Mouse (Mus musculus) heart, embryonic 14.5 days (tissue): ENCODE results near the gene 9230102O04Rik. TPM values are rescaled to one million over a fixed set of nuclear protein-coding genes. Genes with fewer than 3 reads are reported as not detected.

Experiments used
- ATAC-seq: fragments of 200-750 bp; cut with Nextera tagmentation; 2 replicates; pipeline ENCODE4 v1.8.0; 2017; ENCODE audit warnings: low read depth, moderate TSS enrichment; ENCODE audit not compliant: insufficient number of reproducible peaks, insufficient read depth, low FRiP score
- H3K27ac ChIP-seq, 2 experiments: fragments of 200-500 bp in 1 of 2; fragments of 300-500 bp in 1 of 2; sonication (generic) in 1 of 2; replicated peaks in 1 of 2; 2 replicates each; pipeline ENCODE4 v1.5.1; 2012 to 2014; ENCODE audit warnings: low read depth in 2 of 2, low read length in 2 of 2, control low read depth in 1 of 2, mild to moderate bottlenecking in 1 of 2, mixed read lengths in 1 of 2; ENCODE audit not compliant: control insufficient read depth in 1 of 2, insufficient read depth in 1 of 2
- H3K27me3 ChIP-seq: fragments of 300-500 bp; sonication (generic); 2 replicates; pipeline ENCODE4 v1.6.1; 2014; ENCODE audit warnings: mild to moderate bottlenecking, low read length, control low read depth; ENCODE audit not compliant: control insufficient read depth, insufficient read depth
- H3K36me3 ChIP-seq: fragments of 300-500 bp; sonication (generic); 2 replicates; pipeline ENCODE4 v1.6.1; 2014; ENCODE audit warnings: mild to moderate bottlenecking, control low read depth, low read length, mixed read lengths; ENCODE audit not compliant: control insufficient read depth, insufficient read depth
- H3K4me1 ChIP-seq, 2 experiments: fragments of 200-500 bp in 1 of 2; fragments of 300-500 bp in 1 of 2; sonication (generic) in 1 of 2; 2 replicates each; pipeline ENCODE4 v1.6.1; 2012 to 2014; ENCODE audit warnings: low read length in 2 of 2, control low read depth in 1 of 2, mixed read lengths in 1 of 2; ENCODE audit not compliant: control insufficient read depth in 2 of 2, insufficient read depth in 2 of 2
- H3K4me2 ChIP-seq: fragments of 300-500 bp; sonication (generic); 2 replicates; pipeline ENCODE4 v1.6.1; 2014; ENCODE audit warnings: mild to moderate bottlenecking, low read length
- H3K4me3 ChIP-seq, 2 experiments: fragments of 200-500 bp in 1 of 2; fragments of 300-500 bp in 1 of 2; sonication (generic) in 1 of 2; 2 replicates each; pipeline ENCODE4 v1.5.1; 2012 to 2014; ENCODE audit warnings: low read length in 2 of 2, mild to moderate bottlenecking in 2 of 2, control low read depth in 1 of 2, low read depth in 1 of 2, moderate library complexity in 1 of 2; ENCODE audit not compliant: control insufficient read depth in 1 of 2, insufficient read depth in 1 of 2
- H3K9ac ChIP-seq: fragments of 300-500 bp; sonication (generic); 2 replicates; pipeline ENCODE4 v1.6.1; 2014; ENCODE audit warnings: mild to moderate bottlenecking, low read length
- H3K9me3 ChIP-seq: fragments of 300-500 bp; sonication (generic); 2 replicates; pipeline ENCODE4 v1.6.1; 2016; ENCODE audit warnings: low read length, control low read depth; ENCODE audit not compliant: control insufficient read depth
- WGBS: fragments of 180-500 bp; shearing (Covaris S2); extraction: QIAGEN DNeasy Blood & Tissue Kit; methylation state at CpG from one replicate; pipeline ENCODE4 v1.1.7; 2014; 5-methylcytosine and 5-hydroxymethylcytosine counted together
- polyA plus RNA-seq: library from polyadenylated mRNA; unstranded; fragments of >200 nt; fragmentation: Nextera tagmentation; extraction: Ambion mirVana; gene quantifications from 2 replicates; pipeline ENCODE4 v1.2.1, GENCODE M21; 2014

Gene 9230102O04Rik
- polyA plus RNA-seq, 1 experiment from 2014 or later = not detected

DNA sequence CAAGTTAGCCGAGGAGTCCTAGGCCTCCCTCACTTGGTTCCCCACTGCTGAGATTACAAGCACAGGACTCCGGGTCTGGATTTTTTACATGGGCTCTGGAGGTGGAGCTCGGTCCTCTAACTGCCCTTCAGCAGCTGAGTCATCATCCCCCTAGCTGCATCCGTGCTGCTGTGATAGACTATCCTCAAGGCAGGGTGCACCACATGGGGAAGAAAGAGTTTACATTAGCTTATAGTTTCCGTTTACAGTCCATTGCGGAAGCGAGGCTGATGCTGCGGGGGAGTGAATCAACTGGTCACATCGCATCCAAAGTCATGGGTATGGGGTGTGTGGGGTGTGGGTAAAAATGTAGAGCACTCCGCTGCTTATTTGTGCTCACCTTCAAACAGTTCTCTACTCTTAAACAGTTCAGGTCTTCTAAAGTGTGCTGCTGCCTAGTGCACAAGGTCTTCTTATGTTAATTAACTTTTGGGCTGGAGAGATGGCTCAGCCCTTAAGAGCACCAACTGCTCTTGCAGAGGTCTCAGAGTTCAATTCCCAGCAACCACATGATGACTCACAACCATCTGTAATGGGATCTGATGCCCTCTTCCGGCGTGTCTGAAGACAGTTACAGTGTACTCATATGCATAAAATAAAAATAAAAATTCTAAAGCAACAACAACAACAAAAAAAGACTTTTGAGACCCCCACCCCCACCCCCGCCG is 14.7 kb upstream of the 9230102O04Rik start:
- Histone ChIP-seq H3K9me3 (no peaks in the 10 kb centered on the region), H3K27ac (no peak overlapping the region), H3K4me1 (peaks cover 4 to 6% of the 10 kb centered on the region in 2 experiments; a peak in 2 of 4 replicates), H3K4me2 (no peak overlapping the region), H3K36me3 (no peaks in the 10 kb centered on the region), H3K27me3 (peaks cover 5% of the 10 kb centered on the region), H3K4me3 (no peak overlapping the region), H3K9ac (no peak overlapping the region)
- WGBS = 45% methylated on average over 14 of the region's 14 CpGs
- no peak for ATAC-seq

- ATAC-seq = no peak
Observed at GRCm38 (mm10) chr2:9897846-9898245, 8.5 kb upstream of the 9230102O04Rik start.

GRCm38 (mm10) chr2:9896097-9896770 is 6.9 kb upstream of the 9230102O04Rik start:
- no peak overlapping the region for H3K9ac ChIP-seq
- H3K27me3 ChIP-seq = peaks cover 78% of the 10 kb centered on the region
- peak overlapping the region; percentile 44 for H3K4me2 ChIP-seq
- ATAC-seq = no peak
- no peaks in the 10 kb centered on the region for H3K9me3 ChIP-seq
- H3K4me3 ChIP-seq = peak overlapping the region; percentile 8 to 26
- WGBS = 3% methylated on average over 22 of the region's 22 CpGs
- H3K27ac ChIP-seq = no peak overlapping the region
- H3K36me3 ChIP-seq = no peaks in the 10 kb centered on the region
- peaks cover 0 to 3% of the 10 kb centered on the region in 2 experiments; a peak in 2 of 4 replicates for H3K4me1 ChIP-seq

More at GRCm38 (mm10) chr2:9897846-9898245, 8.5 kb upstream of the 9230102O04Rik start:
- Histone ChIP-seq H3K27ac (no peak overlapping the region), H3K9me3 (no peaks in the 10 kb centered on the region), H3K27me3 (peaks cover 65% of the 10 kb centered on the region), H3K36me3 (no peaks in the 10 kb centered on the region), H3K4me1 (peaks cover 0 to 3% of the 10 kb centered on the region in 2 experiments; a peak in 2 of 4 replicates), H3K4me3 (no peak overlapping the region), H3K4me2 (no peak overlapping the region), H3K9ac (no peak overlapping the region)
- WGBS = 25% methylated on average over 8 of the region's 8 CpGs

DNA sequence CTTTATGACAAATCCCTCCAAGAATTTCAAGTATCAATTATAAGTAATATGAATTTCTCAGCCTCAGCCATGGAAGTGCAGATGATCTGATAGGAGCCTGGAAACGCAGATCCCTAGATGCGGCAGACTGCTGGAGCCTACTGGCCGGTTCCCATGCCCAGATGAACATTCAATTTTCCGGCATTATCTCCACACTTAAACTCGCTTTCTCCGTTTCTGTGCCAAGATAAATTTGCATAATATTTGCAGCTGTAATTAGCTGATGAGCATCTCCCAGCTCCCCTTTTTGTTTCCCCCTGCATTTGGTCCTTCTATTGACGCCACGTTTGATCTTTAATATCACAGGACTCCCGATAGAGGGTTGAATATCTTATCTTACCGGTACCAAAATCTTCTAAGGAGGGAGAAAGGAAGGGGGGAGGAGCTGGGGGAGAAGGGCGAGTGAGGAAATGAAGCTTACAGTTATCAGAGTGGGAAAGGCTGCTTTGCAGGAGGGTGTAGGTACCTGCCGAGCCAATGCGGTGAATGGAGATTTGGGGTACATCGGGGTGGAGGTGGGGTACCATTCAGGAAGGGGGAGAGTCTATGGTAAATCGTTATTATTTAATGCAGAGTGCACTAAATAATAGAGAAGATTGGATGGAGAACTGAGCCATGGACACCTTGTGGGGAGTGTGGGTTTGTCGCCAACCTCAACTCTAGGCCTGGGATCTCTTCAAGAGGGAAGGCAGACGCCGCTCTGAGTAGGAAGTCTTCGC is 5.7 kb upstream of the 9230102O04Rik start:
- H3K27ac ChIP-seq = no peak overlapping the region
- H3K9me3 ChIP-seq = no peaks in the 10 kb centered on the region
- H3K4me2 ChIP-seq = peak overlapping the region; percentile 44; the same call in 1 of the 2 replicates
- WGBS = 1% methylated on average over 19 of the region's 19 CpGs
- H3K27me3 ChIP-seq = peaks cover 90% of the 10 kb centered on the region
- H3K36me3 ChIP-seq = no peaks in the 10 kb centered on the region
- no peak overlapping the region for H3K4me3 ChIP-seq
- no peak for ATAC-seq
- H3K9ac ChIP-seq = no peak overlapping the region
- peaks cover 0 to 3% of the 10 kb centered on the region in 2 experiments; a peak in 2 of 4 replicates for H3K4me1 ChIP-seq

DNA sequence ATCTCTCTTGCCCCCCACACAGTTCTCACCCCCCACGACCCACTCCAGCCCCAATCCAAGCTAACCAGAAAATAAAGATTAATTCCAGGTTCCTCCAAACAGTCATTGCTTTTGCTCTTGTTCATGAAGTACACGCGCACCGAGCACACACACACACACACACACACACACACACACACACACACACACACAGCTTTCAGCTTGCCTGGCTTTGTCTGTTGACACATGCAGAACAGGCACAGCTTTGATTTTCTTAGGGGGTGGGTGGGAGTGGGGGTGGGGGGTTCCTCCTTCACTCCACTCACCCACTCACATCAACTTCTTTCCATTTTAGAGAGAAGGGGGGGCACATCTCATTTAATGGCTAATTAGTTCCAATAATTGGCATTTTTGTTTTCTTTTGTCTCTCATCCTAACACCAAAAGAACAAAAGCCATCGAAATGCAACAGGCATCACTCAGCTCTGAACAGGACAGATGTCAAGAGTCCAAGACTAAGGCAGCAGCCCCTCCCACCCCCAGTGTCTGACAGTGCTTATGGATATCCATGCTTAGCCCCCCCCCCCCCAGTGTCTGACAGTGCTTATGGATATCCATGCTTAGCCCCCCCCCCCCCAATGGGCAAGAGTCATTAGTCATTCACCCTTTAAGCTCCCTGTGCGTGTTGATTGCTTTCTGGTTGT is 4.1 kb upstream of the 9230102O04Rik start:
- Histone ChIP-seq H3K4me3 (no peak overlapping the region), H3K27ac (no peak overlapping the region), H3K4me1 (peaks cover 3 to 13% of the 10 kb centered on the region in 2 experiments; a peak in 3 of 4 replicates), H3K27me3 (peaks cover 95% of the 10 kb centered on the region), H3K36me3 (no peaks in the 10 kb centered on the region), H3K9me3 (no peaks in the 10 kb centered on the region), H3K4me2 (no peak overlapping the region), H3K9ac (no peak overlapping the region)
- 5% methylated on average over 6 of the region's 6 CpGs for WGBS
- no peak for ATAC-seq

GRCm38 (mm10) chr2:9892541-9892940 is 3.2 kb upstream of the 9230102O04Rik start:
- Histone ChIP-seq H3K9ac (no peak overlapping the region), H3K36me3 (no peaks in the 10 kb centered on the region), H3K27ac (no peak overlapping the region), H3K4me1 (peaks cover 3 to 13% of the 10 kb centered on the region in 2 experiments; a peak in 3 of 4 replicates), H3K9me3 (no peaks in the 10 kb centered on the region), H3K4me2 (no peak overlapping the region), H3K4me3 (no peak overlapping the region), H3K27me3 (peaks cover 95% of the 10 kb centered on the region)
- no peak for ATAC-seq
- WGBS = 13% methylated on average over 7 of the region's 7 CpGs

- no peaks in the 10 kb centered on the region for H3K36me3 ChIP-seq
- peaks cover 96% of the 10 kb centered on the region for H3K27me3 ChIP-seq
- H3K9ac ChIP-seq = no peak overlapping the region
- peaks cover under 1 to 13% of the 10 kb centered on the region in 2 experiments; a peak in 3 of 4 replicates for H3K4me1 ChIP-seq
- no peaks in the 10 kb centered on the region for H3K9me3 ChIP-seq
- 4% methylated on average over 5 of the region's 5 CpGs for WGBS
- H3K4me3 ChIP-seq = no peak overlapping the region
- H3K4me2 ChIP-seq = no peak overlapping the region
- H3K27ac ChIP-seq = no peak overlapping the region
- no peak for ATAC-seq
Observed at GRCm38 (mm10) chr2:9890906-9891305, 1.6 kb upstream of the 9230102O04Rik start.
